16 mouse cellular contexts compared by ENCODE assay signal in the genomic region with DNA sequence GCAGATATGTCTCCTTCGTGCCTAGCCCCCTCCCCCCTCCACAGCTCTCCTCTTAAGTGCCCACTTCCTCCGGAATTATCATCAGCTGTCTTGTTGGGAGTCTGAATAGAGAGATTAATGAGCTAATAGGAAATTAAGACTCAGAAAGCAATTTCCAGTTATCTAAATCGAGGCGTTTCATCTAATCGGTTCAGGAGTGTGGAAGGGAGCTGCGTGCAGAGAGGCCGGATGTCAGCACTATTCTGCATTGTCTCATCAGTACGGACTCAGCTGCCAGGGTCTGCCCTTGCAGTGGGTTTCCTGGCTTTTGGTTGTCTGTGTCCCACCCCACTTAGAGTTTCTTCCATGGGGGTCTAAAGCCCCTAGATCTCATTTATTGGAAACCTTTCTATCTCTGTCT.
"Had no signal": no experiment of that assay in that cellular context is flagged by ENCODE, and none has a peak within 500 bp of the region (broad histone marks: within the 10 kb centered on the region; RNA-seq: fewer than 3 reads in every experiment).

No protein-coding gene starts in this region.

- H3K27ac ChIP-seq: layer of hippocampus, adult 2 months; limb, embryonic 12.5 days; liver, embryonic 13.5 days; lung, embryonic 15.5 days; macrophage; midbrain, embryonic 12.5 days; stomach, embryonic 15.5 days had no signal

- H3K9me3 ChIP-seq: limb, embryonic 12.5 days; lung, embryonic 15.5 days; midbrain, embryonic 12.5 days; stomach, embryonic 15.5 days had no signal

- H3K4me1 ChIP-seq: liver, embryonic 13.5 days; lung, embryonic 15.5 days; megakaryocyte, embryonic 14.5 days; midbrain, embryonic 12.5 days; stomach, embryonic 15.5 days had no signal

- H3K4me3 ChIP-seq: layer of hippocampus, adult 2 months; limb, embryonic 12.5 days; liver, embryonic 13.5 days; lung, embryonic 15.5 days; megakaryocyte, embryonic 14.5 days; midbrain, embryonic 12.5 days; stomach, embryonic 15.5 days had no signal

- H3K4me2 ChIP-seq: limb, embryonic 12.5 days; liver, embryonic 13.5 days; lung, embryonic 15.5 days; midbrain, embryonic 12.5 days; stomach, embryonic 15.5 days had no signal

- H3K9ac ChIP-seq: limb, embryonic 12.5 days; liver, embryonic 13.5 days; liver, postnatal 0 days; lung, embryonic 15.5 days; midbrain, embryonic 12.5 days; stomach, embryonic 15.5 days had no signal

- H3K27me3 ChIP-seq: limb, embryonic 12.5 days; liver, embryonic 13.5 days; lung, embryonic 15.5 days; megakaryocyte, embryonic 14.5 days; midbrain, embryonic 12.5 days; stomach, embryonic 15.5 days had no signal

- ATAC-seq: liver, postnatal 0 days had no signal

- DNase-seq: kidney, postnatal 10 days; kidney, postnatal 4 days; liver; liver, embryonic 13.5 days; liver, postnatal 0 days; lung, postnatal 14 days; right cerebral cortex, postnatal 14 days; thymus, adult 2 months; thymus, postnatal 25 days had no signal

- H3K36me3 ChIP-seq: limb, embryonic 12.5 days; liver, embryonic 13.5 days; lung, embryonic 15.5 days; midbrain, embryonic 12.5 days; stomach, embryonic 15.5 days had no signal
